Mouse (Mus musculus): ENCODE data around the gene Lsr. TPM values are rescaled to one million over a fixed set of nuclear protein-coding genes. Genes with fewer than 3 reads are reported as not detected.
A peak's percentile ranks its signal among the peaks of the same experiment; 100 is the strongest.

The Lsr gene
- total RNA-seq (2021) = 1 to 10 TPM; 6.6 to 7.6 TPM
- long read RNA-seq, transcript Lsr-203 (9 exons, 2,071 nt) = major isoform, 7 of 20 reads
- long read RNA-seq, partial matches to known transcripts = 1 of 20 reads
- long read RNA-seq, other reads (novel, unspliced or antisense) = 8 of 20 reads

DNA sequence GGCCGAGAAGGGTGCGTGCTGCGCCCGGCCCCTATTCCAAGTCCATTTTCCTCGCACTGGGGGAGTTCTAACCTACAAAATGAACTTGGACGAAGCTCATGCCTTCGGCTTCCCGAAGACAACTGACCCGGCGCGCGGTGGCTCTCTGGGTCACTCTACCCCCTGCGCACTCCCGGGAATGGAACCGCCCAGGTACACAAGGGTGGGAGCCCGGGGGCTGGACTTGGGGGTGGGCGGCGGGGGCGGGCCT, at the start of gene Lsr:
TSS of gene Lsr (minus strand) at position 214 of the 250 bp plus-strand sequence.
- no peak for DNase-seq (ENCODE audit: low spot score in 2 of 2)

DNA sequence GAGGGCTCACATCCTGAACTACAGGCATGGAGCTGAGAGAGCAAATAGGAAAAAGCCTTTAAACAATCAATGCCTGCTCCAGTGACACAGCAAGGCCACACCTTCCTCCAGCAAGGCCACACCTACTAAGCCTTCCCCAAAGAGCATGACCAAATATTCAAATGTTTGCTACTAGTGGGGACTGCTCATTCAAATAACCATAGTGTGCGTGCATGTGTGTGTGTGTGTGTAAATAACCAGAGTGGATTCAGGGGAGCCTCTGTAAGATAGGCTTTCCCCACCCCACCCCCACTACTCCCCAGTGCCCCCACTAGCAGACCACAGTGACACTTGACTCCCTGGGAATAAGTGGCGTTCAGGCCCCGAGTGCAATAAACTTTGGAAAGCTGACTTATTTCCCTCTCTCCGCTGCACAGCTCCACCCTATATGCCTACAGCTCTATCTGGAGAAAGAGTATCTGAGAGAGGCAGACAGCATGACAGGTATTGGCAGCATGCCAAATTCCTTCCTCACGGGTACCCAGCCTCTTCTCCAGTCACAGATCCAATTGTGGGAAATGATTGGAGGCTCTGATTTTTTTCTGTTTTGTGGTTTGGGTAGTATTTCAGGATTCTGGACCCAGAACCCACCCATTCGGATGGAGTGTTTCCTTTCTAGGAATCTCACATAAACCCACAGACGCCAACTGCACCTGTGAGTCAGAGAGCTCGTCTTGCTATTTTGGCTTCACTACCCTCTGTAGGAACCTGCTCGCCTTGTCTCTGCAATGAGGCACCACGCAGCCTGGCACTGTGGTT, 44.0 kb upstream of the Lsr start:
- peak; percentile 21 to 37 for DNase-seq (ENCODE audit: low spot score in 2 of 2)

DNA sequence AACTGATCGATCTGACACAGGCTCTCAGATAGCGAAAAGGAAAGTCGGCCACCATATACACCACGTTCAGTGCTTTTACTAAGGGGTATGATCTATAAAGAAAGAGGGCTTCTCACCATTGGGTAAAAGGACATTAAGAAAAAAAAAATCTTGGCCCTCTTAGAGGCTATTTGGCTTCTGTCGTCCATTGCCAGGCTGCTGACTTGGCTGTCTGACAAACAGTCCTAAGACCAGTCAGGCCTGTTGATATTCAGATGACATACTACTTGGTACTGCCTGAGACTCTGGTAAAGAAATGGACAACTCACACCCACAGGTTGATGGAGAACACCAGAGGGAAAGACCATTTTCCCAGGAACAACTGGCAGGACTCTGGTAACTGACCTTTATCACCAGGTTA, 39.7 kb upstream of the Lsr start:
- DNase-seq (ENCODE audit: low spot score in 2 of 2) = no peak

DNA sequence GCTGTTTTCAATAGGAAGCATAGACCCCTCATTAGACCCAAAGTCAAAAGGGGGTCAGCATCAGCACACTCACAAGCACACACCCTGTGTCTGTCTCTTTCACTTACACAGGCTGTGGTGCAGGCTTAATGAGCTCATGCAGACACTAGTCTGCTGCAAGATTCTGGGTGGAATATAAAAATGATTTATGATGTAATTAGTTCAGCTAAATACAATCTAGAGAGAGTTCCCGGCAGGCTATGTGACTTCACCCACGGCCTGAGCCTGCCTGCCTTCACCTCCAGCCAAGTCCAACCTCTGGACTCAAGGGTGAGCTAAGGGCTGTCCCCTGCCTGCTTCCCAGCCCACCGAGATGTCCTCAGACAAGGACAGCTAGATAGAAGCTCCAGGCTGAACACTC, 35.6 kb upstream of the Lsr start:
- DNase-seq (ENCODE audit: low spot score in 2 of 2) = no peak

DNA sequence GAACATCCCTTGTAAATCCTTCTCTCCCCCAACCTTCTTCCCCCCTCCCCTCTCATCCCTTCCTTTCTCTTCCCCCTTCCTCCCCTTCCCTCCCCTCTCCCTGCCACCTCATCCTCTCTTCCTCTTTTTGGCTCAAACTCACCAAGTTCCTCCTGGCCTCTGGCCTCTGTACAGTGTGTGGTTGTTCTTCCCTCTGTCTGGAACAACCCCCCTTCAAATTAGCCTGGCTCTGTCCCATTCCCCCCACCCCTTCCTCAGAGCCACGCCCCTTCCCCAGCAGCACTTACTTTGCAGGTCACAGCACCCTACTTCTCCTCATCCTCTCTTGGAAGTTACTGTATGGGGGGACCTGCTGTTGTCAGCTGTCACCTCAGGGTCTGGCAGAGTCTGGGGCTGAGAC, 34.9 kb upstream of the Lsr start:
- DNase-seq (ENCODE audit: low spot score in 2 of 2) = no peak

DNA sequence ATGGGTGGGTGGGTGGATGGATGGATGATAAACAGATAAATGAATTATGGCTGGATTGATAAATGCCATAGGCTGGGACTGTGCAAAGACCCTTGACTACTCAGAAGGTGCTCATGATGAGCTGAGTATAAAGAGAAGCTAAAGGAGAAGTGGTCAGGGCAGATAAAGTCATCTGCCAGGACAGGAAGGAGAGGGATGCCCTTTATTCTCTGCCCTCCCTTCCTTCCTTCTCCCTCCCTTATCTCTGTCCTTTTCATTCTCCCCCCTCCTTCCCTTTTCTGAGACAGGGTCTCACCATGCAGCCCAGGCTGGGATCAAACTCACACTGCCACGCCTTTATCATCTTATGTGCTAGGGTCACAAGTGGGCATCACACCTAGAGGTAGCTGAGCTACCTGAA, 34.5 kb upstream of the Lsr start:
- no peak for DNase-seq (ENCODE audit: low spot score in 2 of 2)

DNA sequence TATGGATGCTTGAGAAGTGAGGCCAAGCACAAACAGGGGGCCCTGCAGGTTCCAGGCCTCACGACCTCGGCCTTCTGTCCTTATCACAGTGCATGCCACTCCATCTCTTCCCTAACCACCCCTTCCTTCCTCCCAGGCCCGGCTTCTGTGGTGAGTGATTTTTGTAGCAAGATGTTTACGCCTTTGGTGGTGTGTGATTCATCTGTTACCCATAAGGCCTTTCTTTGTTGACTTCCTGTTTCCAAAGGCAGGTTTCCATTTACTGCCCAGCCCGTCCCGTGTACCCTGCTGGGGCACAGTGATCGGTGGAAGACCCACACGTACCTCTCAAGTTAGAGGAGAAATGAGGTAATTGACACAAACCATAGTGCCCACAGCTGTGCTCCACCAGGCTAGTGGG, 29.4 kb upstream of the Lsr start:
- DNase-seq (ENCODE audit: low spot score in 2 of 2) = no peak

DNA sequence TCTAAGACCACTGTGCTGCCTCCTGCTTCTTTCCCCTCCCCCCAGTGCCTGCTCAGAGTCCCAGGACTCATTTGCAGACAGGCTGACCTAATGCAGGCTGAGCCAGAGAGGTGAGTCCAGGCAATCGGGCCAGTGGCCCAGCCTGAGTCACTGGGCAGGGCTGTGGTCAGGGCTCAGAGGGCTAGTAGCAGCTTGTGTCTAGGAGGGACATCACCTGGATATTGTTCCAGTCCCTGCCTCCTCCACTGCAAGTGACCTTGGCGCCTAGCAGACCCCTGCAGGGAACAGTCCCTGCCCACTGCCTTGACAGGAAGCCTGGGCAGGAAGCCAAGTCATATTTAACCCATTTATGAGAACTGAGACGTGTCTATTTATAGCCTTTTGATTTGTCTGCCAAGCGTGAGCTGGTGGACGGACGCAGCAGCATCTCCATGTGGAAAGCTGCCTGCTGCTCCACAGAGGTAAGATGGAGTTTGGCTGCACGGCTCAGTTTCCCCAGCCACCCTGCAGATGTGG, 27.3 kb upstream of the Lsr start:
- no peak for DNase-seq (ENCODE audit: low spot score in 2 of 2)

DNA sequence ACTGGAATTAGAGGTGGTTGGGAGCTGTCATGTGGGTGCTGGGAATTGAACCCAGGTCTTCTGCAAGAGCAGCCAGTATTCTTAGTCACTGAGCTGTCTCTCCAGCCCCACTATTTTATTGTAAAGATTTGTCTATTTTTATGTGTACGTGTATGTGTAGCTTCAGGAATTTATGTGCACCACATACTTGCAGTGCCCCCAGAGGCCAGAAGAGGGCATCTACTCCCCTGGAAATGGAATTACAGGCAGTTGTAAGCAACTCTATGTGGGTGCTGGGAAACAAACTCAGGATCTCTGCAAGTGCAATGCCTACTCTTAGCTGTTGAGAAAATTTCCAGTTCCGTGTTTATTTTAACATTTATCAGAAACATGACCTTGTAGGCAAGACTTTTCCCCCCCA, 23.2 kb upstream of the Lsr start:
- DNase-seq (ENCODE audit: low spot score in 2 of 2) = no peak

DNA sequence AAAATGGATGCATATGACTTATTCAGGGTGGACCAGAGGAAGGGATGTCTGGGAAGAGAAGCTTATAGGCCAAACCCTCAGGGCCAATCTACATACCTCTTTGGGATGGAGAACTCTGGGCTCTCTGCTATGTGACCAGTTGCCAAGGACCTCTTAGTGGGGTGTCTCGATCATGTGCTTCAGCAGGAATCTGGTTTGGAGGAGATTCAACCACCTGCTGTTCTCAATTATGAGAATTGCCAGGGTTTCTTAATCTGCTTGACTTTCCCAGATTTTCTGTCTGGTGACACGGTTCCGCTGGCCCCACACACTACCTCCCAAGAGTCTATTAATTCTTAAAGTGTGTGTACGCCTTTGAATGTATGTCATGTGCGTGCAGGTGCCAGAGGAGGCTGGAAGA, 20.7 kb upstream of the Lsr start:
- no peak for DNase-seq (ENCODE audit: low spot score in 2 of 2)

DNA sequence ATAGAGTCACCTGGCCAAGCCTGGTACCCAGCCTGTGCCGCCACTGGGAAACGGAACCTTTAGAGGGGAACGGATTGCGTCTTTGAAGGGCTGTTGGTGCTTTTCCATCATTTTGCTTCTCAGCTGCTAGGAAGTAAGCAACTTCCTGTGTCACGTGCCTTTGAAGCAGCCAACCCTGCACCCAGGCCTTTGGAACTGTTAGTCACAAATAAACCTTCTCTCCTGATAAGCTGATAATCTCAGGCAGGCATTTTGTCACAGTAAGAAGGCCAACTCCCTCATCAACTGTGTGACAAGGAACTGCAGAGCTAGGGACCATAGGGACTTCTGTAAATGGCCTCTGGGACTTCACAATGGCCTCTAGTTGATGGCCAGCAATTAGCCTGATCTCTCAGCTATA, 18.9 kb upstream of the Lsr start:
- DNase-seq (ENCODE audit: low spot score in 2 of 2) = no peak

DNA sequence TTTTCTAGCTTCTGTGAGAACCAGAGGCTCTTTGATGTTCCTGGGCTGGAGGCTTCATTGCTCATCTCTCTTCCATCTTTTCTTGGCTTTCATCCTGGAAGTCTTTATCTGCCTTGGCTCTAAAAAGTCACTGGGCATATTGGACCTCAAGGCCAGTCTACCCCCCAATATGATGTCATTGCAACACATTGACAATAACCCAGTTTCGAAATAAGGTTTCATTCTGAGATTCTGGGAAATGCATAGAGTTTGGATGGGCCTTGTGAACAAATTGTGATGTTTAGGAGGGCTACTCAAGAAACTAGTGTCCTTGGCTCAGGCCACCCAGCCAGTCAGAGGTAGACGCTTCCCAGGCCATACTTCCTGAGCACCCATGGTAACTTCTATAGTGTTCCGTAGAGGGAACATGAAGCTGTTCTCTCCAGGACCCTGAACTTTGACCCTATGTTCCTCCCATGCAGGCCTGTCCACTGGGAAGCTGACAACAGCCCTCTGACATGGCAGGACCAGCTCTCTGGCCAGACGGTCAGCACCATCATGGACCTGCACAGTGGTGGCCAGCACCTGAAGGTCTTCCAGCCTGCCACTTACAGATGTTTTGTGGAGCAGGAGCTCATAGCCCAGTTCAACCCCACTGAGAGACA, 15.4 kb upstream of the Lsr start:
- DNase-seq (ENCODE audit: low spot score in 2 of 2) = no peak

DNA sequence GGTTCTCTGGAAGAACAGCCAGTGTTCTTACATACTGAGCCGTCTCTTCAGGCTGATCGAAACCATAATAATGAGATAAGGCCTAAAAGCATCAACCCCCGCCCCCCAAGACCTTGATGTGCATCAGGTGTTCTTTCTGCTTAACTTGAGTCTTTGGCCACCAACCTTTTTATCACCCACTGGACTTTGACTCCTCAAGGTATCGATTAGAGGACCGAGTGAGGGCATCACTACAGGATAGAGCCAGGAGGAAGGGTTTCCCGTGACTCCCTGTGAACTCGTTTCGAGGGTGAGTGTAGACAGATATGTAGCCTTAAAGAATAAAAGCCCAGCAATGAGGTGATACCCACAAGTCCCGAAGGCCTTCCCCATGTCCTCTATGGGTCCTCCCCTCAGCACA, 12.1 kb upstream of the Lsr start:
- DNase-seq (ENCODE audit: low spot score in 2 of 2) = no peak

DNA sequence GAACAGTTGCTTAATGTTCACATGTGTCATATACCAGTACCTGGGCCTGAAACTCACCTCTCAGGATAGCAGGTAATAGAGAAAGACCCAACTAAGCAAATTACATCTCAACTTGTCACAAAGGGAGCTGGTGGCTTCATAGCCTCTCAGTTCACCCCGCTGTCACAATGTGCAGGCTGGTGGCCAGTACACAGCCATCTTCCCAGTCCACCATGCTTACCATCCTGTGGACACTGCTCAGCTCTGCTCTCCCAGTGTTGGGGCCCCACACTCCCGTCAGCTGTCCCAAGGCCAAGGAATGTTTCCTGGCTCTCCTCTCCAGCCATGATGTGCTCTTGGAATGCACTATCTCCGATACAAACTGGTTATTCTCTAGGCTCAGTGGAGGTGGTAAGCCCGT, 8.4 kb upstream of the Lsr start:
- DNase-seq (ENCODE audit: low spot score in 2 of 2) = no peak

DNA sequence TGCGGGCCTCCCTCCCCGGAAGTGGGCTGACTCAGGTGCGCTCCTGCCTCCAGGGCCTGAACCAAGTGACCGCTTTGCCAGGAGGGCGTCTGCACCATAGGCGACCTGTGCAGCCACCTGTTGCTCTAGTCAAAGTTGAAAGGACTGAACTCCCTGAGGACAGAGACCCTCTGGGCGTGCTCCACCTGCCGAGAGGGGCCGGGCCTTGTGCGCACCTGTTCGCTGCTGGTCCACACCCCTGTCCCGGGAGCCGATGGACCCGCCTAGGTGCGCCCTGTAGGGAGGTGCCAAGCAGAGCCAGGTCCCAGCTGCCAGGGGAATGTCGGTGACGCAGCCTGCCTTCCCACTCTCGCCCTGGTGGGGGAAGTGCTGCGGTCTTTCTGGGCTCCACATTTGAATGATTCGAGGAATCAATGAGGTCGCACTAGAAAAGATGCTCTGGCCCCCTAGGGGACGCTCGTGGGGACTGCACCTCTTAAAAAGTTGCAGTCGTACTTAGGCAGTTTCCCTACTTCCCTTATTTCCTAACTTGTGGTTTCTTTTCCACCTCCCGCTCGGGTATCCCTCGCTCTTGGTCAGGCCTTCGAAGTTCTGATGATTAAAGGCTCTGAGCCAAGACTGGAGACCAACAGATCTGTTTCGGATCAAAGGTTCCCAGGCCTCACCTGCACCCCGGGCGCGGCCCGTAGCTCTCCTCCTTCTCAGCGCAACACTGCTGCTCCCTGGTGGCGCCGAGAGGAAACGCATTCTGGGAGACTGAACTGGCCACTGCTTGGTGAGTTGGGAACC, 431 bp upstream of the Lsr start, which contains the start of gene Fam187b:
TSS of gene Fam187b (plus strand) at position 290 of the 789 bp plus-strand sequence.
- peak; percentile 37 to 73 for DNase-seq (ENCODE audit: low spot score in 2 of 2)

DNA sequence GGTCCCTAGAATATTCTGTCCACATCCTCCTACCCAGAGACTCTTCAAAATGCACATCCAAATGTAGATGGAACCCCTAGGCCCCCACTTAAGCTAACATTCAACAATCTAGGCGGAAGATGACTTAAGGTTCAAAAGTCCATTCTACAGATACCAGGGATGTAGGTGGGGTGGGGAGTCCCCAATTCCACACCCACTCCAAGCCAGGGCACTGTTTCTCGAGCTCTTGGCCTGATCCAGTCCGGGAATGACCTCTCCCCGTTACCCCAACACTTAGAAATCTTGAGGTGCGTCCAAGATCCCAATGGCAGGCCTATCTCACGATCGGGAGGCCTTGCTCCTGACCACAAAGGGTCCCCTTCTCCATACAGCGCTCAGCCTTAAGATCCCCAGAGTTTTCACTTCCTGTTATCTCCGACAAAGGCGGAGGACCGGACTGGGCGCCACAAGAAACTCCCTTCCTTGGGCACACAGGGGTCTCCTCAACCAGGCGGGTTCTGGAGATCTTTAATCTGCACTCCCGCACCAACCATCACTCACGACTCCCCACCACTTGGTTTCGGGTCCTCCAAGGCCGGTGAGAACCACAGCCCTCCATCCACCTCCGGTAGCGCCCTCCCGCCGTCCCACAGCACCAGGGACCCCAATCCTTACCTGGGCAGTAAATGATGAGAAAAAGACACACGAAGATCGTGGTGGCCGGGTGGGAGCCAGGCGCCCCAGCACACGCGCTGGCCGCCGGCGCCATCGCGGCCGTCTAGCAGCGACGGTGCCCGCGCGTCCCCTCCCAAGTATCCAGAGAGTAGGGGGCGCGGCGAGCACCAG, 626 bp downstream of the Lsr start:
- DNase-seq (ENCODE audit: low spot score in 2 of 2) = no peak

DNA sequence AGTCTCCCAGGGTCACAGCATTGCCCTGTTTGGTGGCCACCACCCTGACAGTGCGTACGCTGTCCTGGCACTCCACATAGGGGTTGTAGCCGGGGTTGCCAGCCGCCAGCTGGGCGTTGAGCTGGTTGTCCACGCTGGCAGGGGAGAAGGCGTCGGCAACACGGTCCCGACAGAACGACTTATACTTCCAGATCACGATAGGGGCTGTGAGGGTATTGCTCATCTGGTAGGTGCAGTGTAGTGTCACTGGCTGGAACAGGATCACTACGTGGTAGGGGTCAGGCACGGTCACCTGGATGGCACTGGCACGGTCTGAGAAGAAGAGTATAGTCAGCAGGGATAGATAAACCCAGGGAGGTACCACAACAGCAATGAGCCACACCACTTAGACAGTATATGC, 1.4 kb downstream of the Lsr start:
- DNase-seq (ENCODE audit: low spot score in 2 of 2) = no peak

DNA sequence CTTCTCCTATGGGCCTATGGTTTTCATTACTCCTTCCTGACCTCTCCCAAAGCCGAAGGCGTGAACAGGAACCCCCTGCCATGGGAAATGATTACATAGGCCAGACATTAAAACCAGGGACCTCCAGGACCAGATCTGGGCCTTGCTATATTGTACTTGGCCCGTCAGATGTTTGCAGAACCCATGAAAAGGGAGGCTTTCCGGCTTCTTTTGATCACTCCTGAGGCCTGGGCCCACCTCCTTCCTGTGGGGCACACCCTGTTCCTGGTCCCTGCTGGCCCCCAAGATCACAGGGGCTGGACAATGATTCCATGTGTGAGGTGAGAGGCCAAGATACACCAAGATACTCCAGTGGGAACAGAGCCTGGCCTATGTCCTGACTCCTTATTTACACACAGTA, 4.1 kb downstream of the Lsr start:
- no peak for DNase-seq (ENCODE audit: low spot score in 2 of 2)

DNA sequence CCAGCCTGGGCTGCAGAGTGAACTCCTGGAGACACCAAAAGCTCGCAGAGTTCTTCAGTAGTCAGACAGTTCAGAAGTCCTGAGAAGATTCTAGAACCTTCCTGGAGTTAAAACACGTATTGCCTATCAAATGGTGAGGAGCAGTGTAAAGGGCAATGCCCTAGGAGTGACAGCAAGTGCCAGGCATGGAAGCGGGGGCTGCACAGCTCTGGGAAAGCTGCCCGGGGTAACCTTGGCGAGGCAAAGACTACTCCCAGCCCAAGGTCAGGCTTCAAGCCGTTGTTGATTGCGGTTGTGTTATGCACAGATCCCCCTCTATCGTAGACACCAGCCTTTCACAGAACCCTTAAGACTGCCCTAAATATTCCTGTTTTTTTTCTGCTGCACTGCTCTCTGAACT, 4.7 kb downstream of the Lsr start:
- DNase-seq (ENCODE audit: low spot score in 2 of 2) = no peak

DNA sequence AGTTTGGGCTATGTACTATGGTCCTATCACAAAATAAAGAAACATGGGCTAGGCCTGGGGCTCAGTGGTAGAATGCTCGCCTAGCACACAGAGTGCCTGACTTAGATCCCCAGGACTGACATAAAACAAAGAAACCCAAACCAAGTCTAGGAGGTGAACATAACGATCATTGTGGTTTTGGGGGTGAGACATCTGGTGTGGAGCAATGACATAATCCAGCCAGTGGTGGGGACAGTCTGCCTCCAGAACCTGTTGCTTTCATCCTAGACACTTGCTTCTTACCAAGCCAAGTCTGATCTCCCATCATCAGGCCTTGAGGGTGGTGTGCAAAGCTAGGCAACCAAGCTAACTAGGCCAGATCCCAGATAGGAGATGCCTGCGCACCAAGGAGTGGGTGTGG, 6.6 kb downstream of the Lsr start:
- DNase-seq (ENCODE audit: low spot score in 2 of 2) = no peak

DNA sequence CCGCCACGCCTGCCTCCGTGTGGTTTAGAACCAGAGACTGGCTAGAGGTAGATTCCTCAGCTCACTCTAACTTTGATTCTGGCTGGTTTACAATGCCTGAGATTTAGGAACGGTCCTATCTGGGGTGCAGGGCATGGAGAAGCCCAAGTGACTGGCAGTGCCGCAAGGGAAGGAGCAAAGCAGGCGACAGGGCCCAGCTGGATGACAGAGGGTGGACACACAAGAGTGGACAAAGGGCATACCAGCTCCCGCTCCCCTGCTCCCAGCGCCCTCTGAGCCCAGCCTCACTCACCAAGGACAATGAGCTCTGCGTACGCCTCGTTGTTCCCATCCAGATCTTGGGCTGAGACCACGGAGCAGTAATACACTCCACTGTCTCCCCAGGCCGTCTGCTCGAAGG, 7.6 kb downstream of the Lsr start:
- DNase-seq (ENCODE audit: low spot score in 2 of 2) = no peak
